Mouse (Mus musculus): ENCODE measurements at regions not wholly inside any gene's neighbourhood (a gene's known extent, or its start where the extent isn't known, plus 50 kb on each side); places are given as distances from the start of the nearest gene placed in this dataset.

- DNase-seq: no peak
These were observed 615.0 kb upstream of the Tle4 start for GRCm38 (mm10) chr19:15212881-15213280.

- DNase-seq: no peak
These were observed 605.2 kb upstream of the Tle4 start for GRCm38 (mm10) chr19:15203039-15203438.

GRCm38 (mm10) chr19:15201262-15201661 is 603.4 kb upstream of the Tle4 start:
- no peak for DNase-seq

GRCm38 (mm10) chr19:15200792-15201191 is 602.9 kb upstream of the Tle4 start:
- DNase-seq: no peak

GRCm38 (mm10) chr19:15200361-15200760 is 602.5 kb upstream of the Tle4 start:
- DNase-seq: no peak

- no peak for DNase-seq
These were observed 601.8 kb upstream of the Tle4 start for GRCm38 (mm10) chr19:15199692-15200091.

GRCm38 (mm10) chr19:15175221-15175620 is 577.4 kb upstream of the Tle4 start:
- DNase-seq: no peak

GRCm38 (mm10) chr19:15173301-15173700 is 575.5 kb upstream of the Tle4 start:
- DNase-seq: no peak

GRCm38 (mm10) chr19:15167184-15167583 is 569.3 kb upstream of the Tle4 start:
- DNase-seq: no peak

GRCm38 (mm10) chr19:15160641-15161040 is 562.8 kb upstream of the Tle4 start:
- no peak for DNase-seq

GRCm38 (mm10) chr19:15158653-15159052 is 560.8 kb upstream of the Tle4 start:
- DNase-seq: no peak

- no peak for DNase-seq
These were observed 560.3 kb upstream of the Tle4 start for GRCm38 (mm10) chr19:15158177-15158576.

- no peak for DNase-seq
These were observed 556.8 kb upstream of the Tle4 start for GRCm38 (mm10) chr19:15154693-15155092.

GRCm38 (mm10) chr19:15146325-15146724 is 548.5 kb upstream of the Tle4 start:
- no peak for DNase-seq

GRCm38 (mm10) chr19:15127122-15127521 is 529.3 kb upstream of the Tle4 start:
- DNase-seq: no peak

- no peak for DNase-seq
These were observed 510.7 kb upstream of the Tle4 start for GRCm38 (mm10) chr19:15108441-15109026.

- DNase-seq: no peak
These were observed 497.2 kb upstream of the Tle4 start for GRCm38 (mm10) chr19:15095054-15095453.

GRCm38 (mm10) chr19:15093534-15093933 is 495.7 kb upstream of the Tle4 start:
- DNase-seq: no peak

- DNase-seq: no peak
These were observed 482.8 kb upstream of the Tle4 start for GRCm38 (mm10) chr19:15080638-15081037.

GRCm38 (mm10) chr19:15057801-15058200 is 459.9 kb upstream of the Tle4 start:
- DNase-seq: no peak

- no peak for DNase-seq
These were observed 455.8 kb upstream of the Tle4 start for GRCm38 (mm10) chr19:15053582-15054141.

- DNase-seq: no peak
These were observed 454.9 kb upstream of the Tle4 start for GRCm38 (mm10) chr19:15052642-15053239.

GRCm38 (mm10) chr19:15047896-15048295 is 450.0 kb upstream of the Tle4 start:
- DNase-seq: no peak

- no peak for DNase-seq
These were observed 449.5 kb upstream of the Tle4 start for GRCm38 (mm10) chr19:15047306-15047868.
